Mouse (Mus musculus): ENCODE data around the gene Actr3b. TPM values are rescaled to one million over a fixed set of nuclear protein-coding genes. Genes with fewer than 3 reads are reported as not detected.

The Actr3b gene
- polyA plus RNA-seq, 1 experiment from 2014 or later, result 17.4 TPM

GRCm38 (mm10) chr5:25761850-25762249 lies 2.1 kb downstream of the Actr3b start:
- Histone ChIP-seq H3K9ac (ENCODE audit: low read length) (no peak overlapping the region), H3K27ac (ENCODE audit: low read depth, low read length) (no peak overlapping the region), H3K36me3 (ENCODE audit: control insufficient read depth, insufficient read depth, low read length) (no peaks in the 10 kb centered on the region), H3K27me3 (ENCODE audit: control insufficient read depth, insufficient read depth, low read length) (no peaks in the 10 kb centered on the region), H3K4me3 (ENCODE audit: low read depth, low read length) (no peak overlapping the region), H3K4me1 (replicated peaks; ENCODE audit: control insufficient read depth, insufficient read depth, low read length) (no peaks in the 10 kb centered on the region), H3K4me2 (ENCODE audit: low read depth, low read length, severe bottlenecking) (no peak overlapping the region), H3K9me3 (ENCODE audit: control insufficient read depth, low read length) (no peaks in the 10 kb centered on the region)
- DNase-seq (ENCODE audit: low spot score) (no peak), ATAC-seq (replicated peaks; ENCODE audit: low FRiP score) (no peak)
- 69% methylated on average over 2 of the region's 2 CpGs for WGBS

GRCm38 (mm10) chr5:25769006-25769405 lies 9.2 kb downstream of the Actr3b start:
- Histone ChIP-seq H3K4me2 (ENCODE audit: low read depth, low read length, severe bottlenecking) (no peak overlapping the region), H3K27me3 (ENCODE audit: control insufficient read depth, insufficient read depth, low read length) (no peaks in the 10 kb centered on the region), H3K4me1 (replicated peaks; ENCODE audit: control insufficient read depth, insufficient read depth, low read length) (no peaks in the 10 kb centered on the region), H3K4me3 (ENCODE audit: low read depth, low read length) (no peak overlapping the region), H3K27ac (ENCODE audit: low read depth, low read length) (no peak overlapping the region), H3K36me3 (ENCODE audit: control insufficient read depth, insufficient read depth, low read length) (no peaks in the 10 kb centered on the region), H3K9me3 (ENCODE audit: control insufficient read depth, low read length) (peaks cover 4% of the 10 kb centered on the region; the same call in 1 of the 2 replicates), H3K9ac (ENCODE audit: low read length) (no peak overlapping the region)
- WGBS, result 67% methylated on average over 17 of the region's 17 CpGs
- no peak for DNase-seq (ENCODE audit: low spot score)
- no peak for ATAC-seq (replicated peaks; ENCODE audit: low FRiP score)

- Histone ChIP-seq H3K4me3 (ENCODE audit: low read depth, low read length) (no peak overlapping the region), H3K9me3 (ENCODE audit: control insufficient read depth, low read length) (peaks cover 4% of the 10 kb centered on the region; the same call in 1 of the 2 replicates), H3K36me3 (ENCODE audit: control insufficient read depth, insufficient read depth, low read length) (no peaks in the 10 kb centered on the region), H3K4me2 (ENCODE audit: low read depth, low read length, severe bottlenecking) (no peak overlapping the region), H3K4me1 (replicated peaks; ENCODE audit: control insufficient read depth, insufficient read depth, low read length) (no peaks in the 10 kb centered on the region), H3K27me3 (ENCODE audit: control insufficient read depth, insufficient read depth, low read length) (no peaks in the 10 kb centered on the region), H3K9ac (ENCODE audit: low read length) (no peak overlapping the region), H3K27ac (ENCODE audit: low read depth, low read length) (no peak overlapping the region)
- no peak for ATAC-seq (replicated peaks; ENCODE audit: low FRiP score)
- WGBS, result 42% methylated on average over 2 of the region's 2 CpGs
- no peak for DNase-seq (ENCODE audit: low spot score)
Measured at GRCm38 (mm10) chr5:25769406-25769805, 9.6 kb downstream of the Actr3b start.

GRCm38 (mm10) chr5:25772456-25772855 lies 12.7 kb downstream of the Actr3b start:
- Histone ChIP-seq H3K4me2 (ENCODE audit: low read depth, low read length, severe bottlenecking) (no peak overlapping the region), H3K9me3 (ENCODE audit: control insufficient read depth, low read length) (peaks cover 4% of the 10 kb centered on the region; the same call in 1 of the 2 replicates), H3K27ac (ENCODE audit: low read depth, low read length) (no peak overlapping the region), H3K36me3 (ENCODE audit: control insufficient read depth, insufficient read depth, low read length) (no peaks in the 10 kb centered on the region), H3K27me3 (ENCODE audit: control insufficient read depth, insufficient read depth, low read length) (no peaks in the 10 kb centered on the region), H3K4me1 (replicated peaks; ENCODE audit: control insufficient read depth, insufficient read depth, low read length) (no peaks in the 10 kb centered on the region), H3K4me3 (ENCODE audit: low read depth, low read length) (no peak overlapping the region), H3K9ac (ENCODE audit: low read length) (no peak overlapping the region)
- no peak for DNase-seq (ENCODE audit: low spot score)
- ATAC-seq (replicated peaks; ENCODE audit: low FRiP score), result no peak
- 90% methylated on average over 9 of the region's 9 CpGs for WGBS

GRCm38 (mm10) chr5:25773921-25774790 lies 14.4 kb downstream of the Actr3b start:
- 83% methylated on average over 13 of the region's 13 CpGs for WGBS
- ATAC-seq (replicated peaks; ENCODE audit: low FRiP score), result no peak
- no peak for DNase-seq (ENCODE audit: low spot score)

GRCm38 (mm10) chr5:25791570-25791969 lies 31.8 kb downstream of the Actr3b start:
- Histone ChIP-seq H3K9ac (ENCODE audit: low read length) (no peak overlapping the region), H3K27me3 (ENCODE audit: control insufficient read depth, insufficient read depth, low read length) (no peaks in the 10 kb centered on the region), H3K4me3 (ENCODE audit: low read depth, low read length) (no peak overlapping the region), H3K36me3 (ENCODE audit: control insufficient read depth, insufficient read depth, low read length) (no peaks in the 10 kb centered on the region), H3K27ac (ENCODE audit: low read depth, low read length) (no peak overlapping the region), H3K9me3 (ENCODE audit: control insufficient read depth, low read length) (no peaks in the 10 kb centered on the region), H3K4me2 (ENCODE audit: low read depth, low read length, severe bottlenecking) (no peak overlapping the region), H3K4me1 (replicated peaks; ENCODE audit: control insufficient read depth, insufficient read depth, low read length) (no peaks in the 10 kb centered on the region)
- ATAC-seq (replicated peaks; ENCODE audit: low FRiP score) (no peak), DNase-seq (ENCODE audit: low spot score) (no peak)
- 89% methylated on average over 6 of the region's 6 CpGs for WGBS

More at GRCm38 (mm10) chr5:25773921-25774790, 14.4 kb downstream of the Actr3b start:
- Histone ChIP-seq H3K27me3 (ENCODE audit: control insufficient read depth, insufficient read depth, low read length) (no peaks in the 10 kb centered on the region), H3K4me3 (ENCODE audit: low read depth, low read length) (no peak overlapping the region), H3K4me2 (ENCODE audit: low read depth, low read length, severe bottlenecking) (no peak overlapping the region), H3K9me3 (ENCODE audit: control insufficient read depth, low read length) (peaks cover 4% of the 10 kb centered on the region; the same call in 1 of the 2 replicates), H3K27ac (ENCODE audit: low read depth, low read length) (no peak overlapping the region), H3K9ac (ENCODE audit: low read length) (no peak overlapping the region), H3K36me3 (ENCODE audit: control insufficient read depth, insufficient read depth, low read length) (no peaks in the 10 kb centered on the region), H3K4me1 (replicated peaks; ENCODE audit: control insufficient read depth, insufficient read depth, low read length) (no peaks in the 10 kb centered on the region)

- H3K27ac ChIP-seq (ENCODE audit: low read depth, low read length), result no peak overlapping the region
- WGBS, result 86% methylated on average over 11 of the region's 11 CpGs
- no peak overlapping the region for H3K4me3 ChIP-seq (ENCODE audit: low read depth, low read length)
- peaks cover 4% of the 10 kb centered on the region; the same call in 1 of the 2 replicates for H3K4me1 ChIP-seq (replicated peaks; ENCODE audit: control insufficient read depth, insufficient read depth, low read length)
- no peak overlapping the region for H3K9ac ChIP-seq (ENCODE audit: low read length)
- no peaks in the 10 kb centered on the region for H3K27me3 ChIP-seq (ENCODE audit: control insufficient read depth, insufficient read depth, low read length)
- DNase-seq (ENCODE audit: low spot score) (no peak), ATAC-seq (replicated peaks; ENCODE audit: low FRiP score) (no peak)
- no peaks in the 10 kb centered on the region for H3K9me3 ChIP-seq (ENCODE audit: control insufficient read depth, low read length)
- H3K36me3 ChIP-seq (ENCODE audit: control insufficient read depth, insufficient read depth, low read length), result no peaks in the 10 kb centered on the region
- H3K4me2 ChIP-seq (ENCODE audit: low read depth, low read length, severe bottlenecking), result no peak overlapping the region
Measured at GRCm38 (mm10) chr5:25797776-25798175, 38.0 kb downstream of the Actr3b start.

- H3K27ac ChIP-seq (ENCODE audit: low read depth, low read length), result no peak overlapping the region
- DNase-seq (ENCODE audit: low spot score) (no peak), ATAC-seq (replicated peaks; ENCODE audit: low FRiP score) (no peak)
- H3K9me3 ChIP-seq (ENCODE audit: control insufficient read depth, low read length), result no peaks in the 10 kb centered on the region
- WGBS, result 78% methylated on average over 6 of the region's 6 CpGs
- no peaks in the 10 kb centered on the region for H3K36me3 ChIP-seq (ENCODE audit: control insufficient read depth, insufficient read depth, low read length)
- no peaks in the 10 kb centered on the region for H3K27me3 ChIP-seq (ENCODE audit: control insufficient read depth, insufficient read depth, low read length)
- H3K4me3 ChIP-seq (ENCODE audit: low read depth, low read length), result no peak overlapping the region
- no peak overlapping the region for H3K4me2 ChIP-seq (ENCODE audit: low read depth, low read length, severe bottlenecking)
- peaks cover 4% of the 10 kb centered on the region; the same call in 1 of the 2 replicates for H3K4me1 ChIP-seq (replicated peaks; ENCODE audit: control insufficient read depth, insufficient read depth, low read length)
- H3K9ac ChIP-seq (ENCODE audit: low read length), result no peak overlapping the region
Measured at GRCm38 (mm10) chr5:25800929-25801328, 41.1 kb downstream of the Actr3b start.

GRCm38 (mm10) chr5:25801744-25802143 lies 41.9 kb downstream of the Actr3b start:
- ATAC-seq (replicated peaks; ENCODE audit: low FRiP score), result no peak
- no peaks in the 10 kb centered on the region for H3K36me3 ChIP-seq (ENCODE audit: control insufficient read depth, insufficient read depth, low read length)
- H3K27me3 ChIP-seq (ENCODE audit: control insufficient read depth, insufficient read depth, low read length), result no peaks in the 10 kb centered on the region
- no peak overlapping the region for H3K4me2 ChIP-seq (ENCODE audit: low read depth, low read length, severe bottlenecking)
- H3K9ac ChIP-seq (ENCODE audit: low read length), result no peak overlapping the region
- H3K27ac ChIP-seq (ENCODE audit: low read depth, low read length), result no peak overlapping the region
- no peaks in the 10 kb centered on the region for H3K9me3 ChIP-seq (ENCODE audit: control insufficient read depth, low read length)
- 62% methylated on average over 4 of the region's 4 CpGs for WGBS
- H3K4me1 ChIP-seq (replicated peaks; ENCODE audit: control insufficient read depth, insufficient read depth, low read length), result peaks cover 4% of the 10 kb centered on the region; the same call in 1 of the 2 replicates
- no peak overlapping the region for H3K4me3 ChIP-seq (ENCODE audit: low read depth, low read length)
- DNase-seq (ENCODE audit: low spot score), result no peak
